Mouse (Mus musculus): ENCODE measurements around the gene Selplg. TPM values are rescaled to one million over a fixed set of nuclear protein-coding genes. Genes with fewer than 3 reads are reported as not detected.

Gene Selplg
- polyA plus RNA-seq (2012; rRNA removed) = 96.6 and 100 TPM in 2 replicates

GRCm38 (mm10) chr5:113832490-113832901, at the start of gene Selplg:
Gene Selplg (minus strand): TSS chr5:113832644.
- Histone ChIP-seq H3K4me1 (ENCODE audit: control insufficient read depth, insufficient read depth, low read length) (no peaks in the 10 kb centered on the region), H3K4me3 (replicated peaks; ENCODE audit: extremely low read depth, low read depth, low read length) (no peak within 1 kb of the TSS)
- TF ChIP-seq CTCF (IDR thresholded peaks at IDR 0.05; ENCODE audit: insufficient read depth, low read length) = no peak
- no peak for TF ChIP-seq POLR2A (IDR thresholded peaks at IDR 0.05; ENCODE audit: borderline replicate concordance, extremely low read depth, low read depth, low read length)
- 42% methylated on average over 8 of the region's 8 CpGs for WGBS
- DNase-seq = no peak

GRCm38 (mm10) chr5:113881136-113881535, 48.7 kb upstream of the Selplg start:
- Histone ChIP-seq H3K4me3 (replicated peaks; ENCODE audit: extremely low read depth, low read depth, low read length) (no peak overlapping the region), H3K4me1 (ENCODE audit: control insufficient read depth, insufficient read depth, low read length) (peaks cover 12% of the 10 kb centered on the region)
- no peak for DNase-seq
- 85% methylated on average over 14 of the region's 14 CpGs for WGBS
- no peak for TF ChIP-seq POLR2A (IDR thresholded peaks at IDR 0.05; ENCODE audit: borderline replicate concordance, extremely low read depth, low read depth, low read length)
- TF ChIP-seq CTCF (IDR thresholded peaks at IDR 0.05; ENCODE audit: insufficient read depth, low read length) = no peak

GRCm38 (mm10) chr5:113878943-113879617, 46.6 kb upstream of the Selplg start:
- no peak for TF ChIP-seq POLR2A (IDR thresholded peaks at IDR 0.05; ENCODE audit: borderline replicate concordance, extremely low read depth, low read depth, low read length)
- TF ChIP-seq CTCF (IDR thresholded peaks at IDR 0.05; ENCODE audit: insufficient read depth, low read length) = no peak
- DNase-seq = no peak
- Histone ChIP-seq H3K4me3 (replicated peaks; ENCODE audit: extremely low read depth, low read depth, low read length) (no peak overlapping the region), H3K4me1 (ENCODE audit: control insufficient read depth, insufficient read depth, low read length) (peaks cover 15% of the 10 kb centered on the region)
- WGBS = 87% methylated on average over 17 of the region's 17 CpGs

- no peak overlapping the region for H3K4me3 ChIP-seq (replicated peaks; ENCODE audit: extremely low read depth, low read depth, low read length)
- TF ChIP-seq POLR2A (IDR thresholded peaks at IDR 0.05; ENCODE audit: borderline replicate concordance, extremely low read depth, low read depth, low read length) (no peak), CTCF (IDR thresholded peaks at IDR 0.05; ENCODE audit: insufficient read depth, low read length) (no peak)
- DNase-seq = no peak
- WGBS = 42% methylated on average over 3 of the region's 3 CpGs
- H3K4me1 ChIP-seq (ENCODE audit: control insufficient read depth, insufficient read depth, low read length) = peaks cover 23% of the 10 kb centered on the region
Observed at GRCm38 (mm10) chr5:113877565-113877964, 45.1 kb upstream of the Selplg start.

- TF ChIP-seq CTCF (IDR thresholded peaks at IDR 0.05; ENCODE audit: insufficient read depth, low read length) (no peak), POLR2A (IDR thresholded peaks at IDR 0.05; ENCODE audit: borderline replicate concordance, extremely low read depth, low read depth, low read length) (no peak)
- peaks cover 30% of the 10 kb centered on the region for H3K4me1 ChIP-seq (ENCODE audit: control insufficient read depth, insufficient read depth, low read length)
- no peak for DNase-seq
- 99% methylated on average over 7 of the region's 7 CpGs for WGBS
- no peak overlapping the region for H3K4me3 ChIP-seq (replicated peaks; ENCODE audit: extremely low read depth, low read depth, low read length)
Observed at GRCm38 (mm10) chr5:113876176-113876575, 43.7 kb upstream of the Selplg start.

- DNase-seq = no peak
Observed at GRCm38 (mm10) chr5:113875625-113876024, 43.2 kb upstream of the Selplg start.

GRCm38 (mm10) chr5:113874063-113875024, 41.9 kb upstream of the Selplg start:
- no peak for TF ChIP-seq CTCF (IDR thresholded peaks at IDR 0.05; ENCODE audit: insufficient read depth, low read length)
- TF ChIP-seq POLR2A (IDR thresholded peaks at IDR 0.05; ENCODE audit: borderline replicate concordance, extremely low read depth, low read depth, low read length) = no peak
- Histone ChIP-seq H3K4me3 (replicated peaks; ENCODE audit: extremely low read depth, low read depth, low read length) (no peak overlapping the region), H3K4me1 (ENCODE audit: control insufficient read depth, insufficient read depth, low read length) (peaks cover 41% of the 10 kb centered on the region)
- WGBS = 49% methylated on average over 19 of the region's 19 CpGs
- no peak for DNase-seq

More at GRCm38 (mm10) chr5:113875625-113876024, 43.2 kb upstream of the Selplg start:
- 82% methylated on average over 4 of the region's 4 CpGs for WGBS
- Histone ChIP-seq H3K4me1 (ENCODE audit: control insufficient read depth, insufficient read depth, low read length) (peaks cover 34% of the 10 kb centered on the region), H3K4me3 (replicated peaks; ENCODE audit: extremely low read depth, low read depth, low read length) (no peak overlapping the region)
- TF ChIP-seq POLR2A (IDR thresholded peaks at IDR 0.05; ENCODE audit: borderline replicate concordance, extremely low read depth, low read depth, low read length) = no peak
- no peak for TF ChIP-seq CTCF (IDR thresholded peaks at IDR 0.05; ENCODE audit: insufficient read depth, low read length)

- H3K4me1 ChIP-seq (ENCODE audit: control insufficient read depth, insufficient read depth, low read length) = peaks cover 49% of the 10 kb centered on the region
- WGBS = 33% methylated on average over 14 of the region's 15 CpGs
- no peak overlapping the region for H3K4me3 ChIP-seq (replicated peaks; ENCODE audit: extremely low read depth, low read depth, low read length)
- DNase-seq = no peak
- TF ChIP-seq CTCF (IDR thresholded peaks at IDR 0.05; ENCODE audit: insufficient read depth, low read length) = no peak
- peak; percentile 58; the same call in 1 of the 2 replicates for TF ChIP-seq POLR2A (IDR thresholded peaks at IDR 0.05; ENCODE audit: borderline replicate concordance, extremely low read depth, low read depth, low read length)
Observed at GRCm38 (mm10) chr5:113872936-113873912, 40.8 kb upstream of the Selplg start.

Data from lung, adult 2 months (tissue).